Mouse (Mus musculus) left cerebral cortex, adult 2 months (tissue): ENCODE results near the gene Ufsp2. TPM values are rescaled to one million over a fixed set of nuclear protein-coding genes. Genes with fewer than 3 reads are reported as not detected.

Experiments
- DNase-seq, 2 experiments: peaks; one replicate each; pipeline ENCODE4 v3.0.0; 2021 to 2022; ENCODE audit warnings: low spot score in 2 of 2, mixed read lengths in 1 of 2; ENCODE audit errors: extremely low spot score in 1 of 2
- H3K27ac ChIP-seq: fragments of 200-600 bp; 2 replicates; pipeline ENCODE4 v1.8.1; 2022
- H3K4me3 ChIP-seq: fragments of 200-600 bp; 2 replicates; pipeline ENCODE4 v1.8.1; 2022
- CTCF ChIP-seq: fragments of 200-600 bp; IDR thresholded peaks from 2 replicates; pipeline ENCODE4 v1.8.1; 2022; ENCODE audit warnings: antibody characterized with exemption, mild to moderate bottlenecking, moderate library complexity
- intact Hi-C: fragments of 180-260 bp; cut with DNase I; formaldehyde crosslinking; loops from one replicate; pipeline ENCODE4 v1.15.1; 2025
- total RNA-seq, 2 experiments: library from RNA; stranded (reverse); gene quantifications; 2 replicates each; pipeline ENCODE4 v1.2.3; 2021

Ufsp2 gene
- total RNA-seq, 2 experiments from 2014 or later, result 50.9 to 54.2 TPM

DNA sequence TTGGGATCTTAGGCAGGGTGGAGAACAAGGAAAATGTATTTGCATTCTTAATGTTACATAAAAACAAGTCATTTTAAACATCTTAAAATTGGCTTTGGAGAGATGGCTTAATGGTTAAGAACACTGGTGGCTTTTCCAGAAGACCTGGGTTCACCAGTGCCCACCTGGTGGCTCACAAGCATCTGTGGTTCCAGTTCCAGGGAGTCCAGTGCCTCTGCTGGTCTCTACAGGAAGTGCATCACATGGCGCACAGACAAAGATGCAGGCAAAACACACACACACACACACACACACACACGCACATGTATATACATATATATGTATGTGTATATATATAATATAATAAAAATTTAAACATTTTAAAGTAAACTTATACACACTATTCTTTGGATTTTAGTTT, 18.8 kb downstream of the Ufsp2 start:
- Histone ChIP-seq H3K27ac (no peak overlapping the region), H3K4me3 (no peak overlapping the region)
- TF ChIP-seq CTCF, result peak; percentile 39
- intact Hi-C loops, result no loop called here
- DNase-seq, result no peak

DNA sequence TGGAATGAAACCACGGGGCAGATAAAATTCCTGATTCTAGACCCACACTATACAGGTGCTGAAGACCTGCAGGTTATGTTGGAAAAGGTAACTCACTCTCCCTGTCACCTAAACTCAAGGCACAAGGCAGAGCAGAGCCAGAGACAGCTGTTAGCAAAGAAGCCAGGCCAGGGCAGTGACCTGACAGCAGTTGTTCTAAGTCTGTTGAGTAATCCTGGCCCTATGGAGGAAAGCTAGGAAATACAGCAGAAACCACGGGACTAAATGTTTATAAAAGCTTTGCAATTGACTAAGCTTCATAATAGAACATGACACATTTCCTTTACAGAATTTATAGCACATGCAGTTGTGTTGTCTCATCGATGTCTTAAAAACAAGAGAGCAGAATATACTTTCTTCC, 20.2 kb downstream of the Ufsp2 start:
- no peak for DNase-seq
- Histone ChIP-seq H3K27ac (no peak overlapping the region), H3K4me3 (no peak overlapping the region)
- intact Hi-C loops, result loop anchor here (5.0 kb wide), 1 partner anchor 157 kb away; the partner anchor contains the start of genes Cfap97 and Snx25
- no peak for TF ChIP-seq CTCF

DNA sequence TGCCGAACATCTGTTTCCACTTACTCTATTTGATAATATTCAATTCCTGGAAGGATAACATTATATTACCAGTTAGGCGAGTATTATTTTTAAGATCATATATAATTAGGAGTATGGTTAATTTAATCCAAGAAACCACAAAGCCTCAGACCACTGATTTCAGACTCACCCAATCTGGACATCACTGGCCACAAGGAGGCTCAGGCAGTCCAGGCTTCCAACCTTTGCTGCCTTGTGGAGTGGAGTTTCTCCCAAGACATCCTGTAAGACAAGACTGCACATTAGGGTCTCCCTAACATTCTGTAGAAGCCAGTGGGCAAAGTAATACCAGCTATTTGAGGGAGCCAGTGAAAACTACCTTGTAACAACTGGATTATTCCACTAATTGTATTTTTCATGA, 22.9 kb downstream of the Ufsp2 start:
- Histone ChIP-seq H3K27ac (no peak overlapping the region), H3K4me3 (peak overlapping the region; percentile 68; the same call in 1 of the 2 replicates)
- intact Hi-C loops, result loop anchor here (2.0 to 5.0 kb wide), 2 partner anchors 154 to 213 kb away; partner anchors contain the start of genes Cfap97, Slc25a4 and Snx25

DNA sequence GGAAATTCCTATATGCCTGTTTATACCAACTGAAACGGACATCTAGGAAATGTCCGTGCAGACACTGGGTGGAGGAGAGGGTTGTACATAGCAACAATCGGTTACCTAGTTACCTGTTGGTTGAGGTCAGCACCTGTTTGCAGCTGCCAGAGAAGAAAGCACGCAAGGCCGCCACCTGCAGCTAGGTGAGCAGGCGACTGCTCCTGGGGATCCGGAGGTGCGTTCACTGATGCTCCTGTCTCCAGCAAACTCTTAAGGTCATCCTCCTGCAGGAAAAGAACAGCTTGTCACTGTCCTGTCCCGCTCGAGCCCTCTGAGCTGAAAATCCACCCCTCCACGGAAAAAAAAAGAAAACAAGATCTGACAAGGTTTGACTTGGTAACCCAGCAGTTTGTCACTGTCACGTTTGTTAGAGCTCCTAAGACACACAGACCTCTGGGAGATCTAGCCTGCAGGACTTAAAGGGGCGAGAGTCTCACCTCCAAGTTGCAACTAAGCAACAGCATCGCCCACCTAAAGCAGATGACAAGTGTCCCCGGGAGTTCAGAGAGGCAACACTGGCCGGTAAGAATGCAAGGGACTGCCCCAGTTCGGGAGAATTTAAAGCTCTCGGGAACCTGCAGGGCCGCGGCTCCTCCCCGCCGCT, 23.9 kb downstream of the Ufsp2 start, which contains the start of gene Lrp2bp:
TSS of gene Lrp2bp (plus strand) at position 166 of the 646 bp plus-strand sequence.
- DNase-seq, result peak; percentile 26 to 28

More for the DNA sequence above, 22.9 kb downstream of the Ufsp2 start:
- peak; percentile 34 for TF ChIP-seq CTCF
- DNase-seq, result no peak

DNA sequence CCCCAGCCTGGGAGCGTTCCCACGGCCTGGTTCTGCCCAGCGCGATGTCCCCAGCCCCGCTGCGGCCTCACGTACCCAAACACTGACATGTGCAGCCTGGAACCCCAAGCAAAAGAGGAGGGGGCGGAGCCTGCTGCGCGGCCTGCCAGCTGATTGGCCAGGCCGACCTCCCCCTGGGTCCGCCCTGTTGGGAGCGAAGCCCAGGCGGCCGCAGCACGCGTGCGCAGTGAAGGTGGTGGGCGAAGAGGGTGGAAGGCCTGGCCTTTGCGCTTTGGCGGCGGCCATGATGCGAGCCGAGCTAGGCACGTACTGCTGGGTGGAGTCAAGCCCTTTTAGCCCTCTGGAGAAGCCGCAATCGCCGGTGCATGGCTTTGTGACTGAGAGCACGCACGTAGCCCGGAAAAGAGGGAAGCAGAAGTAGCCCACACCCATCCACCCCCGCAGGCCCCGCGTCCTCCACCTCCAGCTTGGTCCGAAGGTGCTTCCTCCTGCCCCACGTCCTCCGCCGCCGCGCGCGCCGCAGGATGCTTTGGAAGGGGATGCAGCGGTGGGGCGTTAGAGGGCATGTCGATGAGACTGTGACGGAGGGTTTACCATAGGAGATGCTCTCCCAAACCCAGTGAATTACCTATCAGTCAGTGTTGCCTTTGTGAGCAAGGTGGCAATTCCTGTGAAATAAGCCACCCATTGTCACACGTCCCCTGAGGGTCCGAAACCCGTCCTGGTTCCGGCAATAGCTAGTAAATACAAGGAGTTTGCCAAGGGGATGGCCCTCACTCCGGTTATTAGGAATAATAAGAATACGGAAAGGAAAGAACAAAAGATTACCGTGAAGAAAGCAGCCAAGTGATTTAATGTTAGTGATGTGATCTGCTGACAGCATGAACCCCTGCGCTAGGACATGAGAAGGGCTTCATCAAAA, 24.7 kb downstream of the Ufsp2 start:
- intact Hi-C loops, result loop anchor here (1.0 to 5.0 kb wide), 4 partner anchors 25 to 211 kb away; partner anchors contain the start of genes 1700029J07Rik, Cfap97, Slc25a4 and Snx25
- Histone ChIP-seq H3K4me3 (peak overlapping the region; percentile 68), H3K27ac (peak overlapping the region; percentile 100)
- no peak for TF ChIP-seq CTCF
- peak; percentile 99 for DNase-seq

More for the DNA sequence above, 23.9 kb downstream of the Ufsp2 start, which contains the start of gene Lrp2bp:
- intact Hi-C loops, result loop anchor here (1.0 to 5.0 kb wide), 3 partner anchors 24 to 212 kb away; partner anchors contain the start of genes 1700029J07Rik, Cfap97, Slc25a4 and Snx25
- peak within 1 kb of the TSS; percentile 100 for H3K27ac ChIP-seq
- H3K4me3 ChIP-seq, result peak within 1 kb of the TSS; percentile 68
- no peak; the same call in 1 of the 2 replicates for TF ChIP-seq CTCF

DNA sequence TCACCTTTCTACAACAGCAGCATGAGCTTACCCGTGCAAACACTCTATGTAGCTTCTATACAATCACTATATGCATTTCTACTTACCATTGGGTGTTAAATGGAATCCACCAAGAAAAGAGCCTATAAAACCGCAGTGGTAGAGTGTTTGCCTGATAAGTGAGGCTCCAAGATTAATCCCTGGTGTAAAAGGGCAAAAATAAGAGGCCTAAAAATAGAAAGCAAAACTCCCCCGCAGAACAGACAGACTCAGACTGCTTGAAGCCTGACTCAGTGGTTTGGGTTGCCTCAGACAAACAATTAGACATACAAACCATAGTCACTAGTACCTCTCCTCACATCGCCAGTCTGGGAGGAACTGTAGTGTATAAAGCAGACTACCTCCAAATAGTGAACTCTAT, 30.3 kb downstream of the Ufsp2 start, which contains the start of gene Ankrd37:
TSS of gene Ankrd37 (minus strand) at position 112 of the 400 bp plus-strand sequence.
- intact Hi-C loops, result no loop called here
- Histone ChIP-seq H3K4me3 (no peak within 1 kb of the TSS), H3K27ac (no peak within 1 kb of the TSS)
- DNase-seq, result no peak
- TF ChIP-seq CTCF, result no peak

DNA sequence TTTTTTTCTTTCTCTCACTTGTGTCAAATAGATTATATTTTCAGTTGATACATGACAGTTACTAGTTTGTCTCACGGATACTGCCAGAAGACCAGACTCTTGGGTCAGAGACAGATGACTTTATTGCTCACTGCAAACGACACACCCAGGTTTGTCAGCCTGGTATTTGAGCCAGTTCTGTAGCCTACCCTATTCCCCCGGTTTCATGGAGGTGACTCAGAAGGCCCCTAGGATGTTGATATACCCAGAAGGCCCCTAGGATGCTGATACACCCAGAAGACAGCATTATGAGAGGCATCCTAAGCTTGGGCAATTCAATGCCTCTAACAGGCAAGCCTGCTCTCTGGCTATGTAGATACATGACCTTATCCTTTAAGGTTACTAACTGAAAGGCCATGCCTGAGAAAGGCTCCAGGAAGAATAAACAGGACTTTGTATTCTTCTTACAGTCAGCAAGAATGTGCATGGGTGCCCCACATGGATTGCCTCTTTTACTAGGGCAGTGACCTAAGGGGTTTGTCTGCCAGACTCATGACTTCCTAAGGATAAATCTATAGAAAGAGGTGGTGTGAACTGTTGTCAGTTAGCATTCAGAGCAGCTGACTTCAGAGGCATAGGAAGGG, 31.8 kb downstream of the Ufsp2 start:
- H3K4me3 ChIP-seq, result no peak overlapping the region
- no peak overlapping the region for H3K27ac ChIP-seq
- TF ChIP-seq CTCF, result no peak
- no peak for DNase-seq
- intact Hi-C loops, result no loop called here

DNA sequence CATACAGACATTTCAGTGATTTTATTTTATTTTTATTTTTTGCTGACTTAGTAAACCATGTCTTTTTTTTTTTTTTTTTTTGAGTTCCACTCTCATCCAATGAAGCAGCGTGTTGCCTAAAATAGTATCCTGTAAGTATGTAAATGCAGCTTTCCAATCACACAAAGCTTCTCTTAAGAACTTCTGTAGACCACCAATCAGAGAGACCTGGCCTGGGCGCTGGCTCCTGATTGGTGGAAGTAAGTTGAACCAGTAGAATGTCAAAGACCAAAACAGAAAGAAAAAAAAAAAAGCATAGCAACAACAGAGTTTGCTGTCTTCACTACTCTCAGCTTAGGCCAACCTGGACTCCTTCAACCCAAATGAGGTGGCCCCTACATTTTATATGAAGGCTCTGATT, 35.0 kb downstream of the Ufsp2 start:
- intact Hi-C loops, result no loop called here
- H3K27ac ChIP-seq, result peak overlapping the region; percentile 61
- H3K4me3 ChIP-seq, result peak overlapping the region; percentile 28; the same call in 1 of the 2 replicates
- DNase-seq, result no peak
- TF ChIP-seq CTCF, result no peak

DNA sequence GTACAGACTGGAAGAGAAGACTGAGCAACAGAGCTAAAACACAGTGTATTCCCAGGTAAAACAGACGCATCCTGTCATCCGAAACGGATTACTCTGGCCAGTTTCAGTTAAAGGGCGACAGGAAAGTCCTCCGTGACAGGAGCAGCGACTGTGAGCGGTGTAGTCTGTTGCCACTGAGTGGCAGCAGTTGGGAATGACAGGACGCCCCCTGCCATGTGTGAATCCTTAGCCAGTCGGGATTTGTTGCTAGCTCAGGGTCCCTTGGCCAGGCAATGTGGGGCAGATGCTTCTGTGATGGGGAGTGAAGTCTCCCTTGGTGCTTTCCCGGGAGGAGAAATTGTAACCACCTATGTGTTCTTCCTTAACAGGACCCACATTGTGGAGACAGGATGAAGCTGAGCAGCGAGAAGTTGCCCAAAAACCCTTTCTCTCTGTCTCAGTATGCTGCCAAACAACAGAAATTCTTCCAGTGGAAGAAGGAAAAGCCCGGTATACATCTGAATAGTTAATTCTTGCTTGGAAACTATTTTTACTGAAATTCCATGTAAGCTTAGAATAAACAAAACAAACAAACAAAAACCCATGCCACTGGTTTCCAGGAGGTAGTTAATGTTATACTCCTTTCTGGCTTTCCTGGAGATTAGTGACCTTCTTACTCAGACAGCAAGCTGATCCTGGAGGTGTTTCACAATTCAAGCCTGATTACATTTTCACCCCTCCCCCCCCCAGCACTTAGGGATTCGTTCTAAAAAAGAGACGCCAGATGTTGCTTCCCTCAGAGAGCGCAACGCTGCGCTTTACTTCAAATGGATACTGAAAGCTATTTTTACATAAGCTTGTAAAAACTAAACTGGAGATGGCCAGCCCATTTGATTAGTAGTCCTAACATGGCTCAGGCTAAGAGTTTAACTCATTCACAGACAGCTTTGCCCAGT, 35.7 kb downstream of the Ufsp2 start:
- intact Hi-C loops, result no loop called here
- DNase-seq, result peak in 1 of 2 experiments; percentile 24
- TF ChIP-seq CTCF, result peak; percentile 47
- Histone ChIP-seq H3K4me3 (peak overlapping the region; percentile 28; the same call in 1 of the 2 replicates), H3K27ac (peak overlapping the region; percentile 66)

DNA sequence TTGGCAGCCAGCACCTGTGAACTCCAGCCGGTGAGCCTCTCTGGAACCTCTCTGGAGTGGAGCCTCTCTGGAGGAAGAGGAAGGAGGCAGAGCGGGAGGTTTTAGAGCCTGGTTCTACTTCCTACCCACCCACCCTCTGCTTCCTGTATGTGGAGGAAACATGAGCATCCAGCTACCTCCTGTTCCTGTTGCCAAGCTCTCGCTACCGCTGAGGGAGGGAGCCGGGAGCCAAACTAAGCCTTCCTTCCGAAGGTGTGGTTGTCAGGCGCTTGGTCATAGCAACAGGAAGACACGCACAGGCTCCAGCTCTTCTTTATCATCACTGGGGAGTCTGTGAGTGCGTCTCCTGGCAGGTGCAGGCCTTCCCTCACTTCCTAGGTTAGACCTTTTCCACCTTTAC, 46.9 kb downstream of the Ufsp2 start:
- Histone ChIP-seq H3K4me3 (no peak overlapping the region), H3K27ac (no peak overlapping the region)
- DNase-seq, result no peak
- TF ChIP-seq CTCF, result no peak
- intact Hi-C loops, result no loop called here
